Mouse (Mus musculus) embryonic facial prominence, embryonic 11.5 days (tissue): ENCODE results near the gene St5. TPM values are rescaled to one million over a fixed set of nuclear protein-coding genes. Genes with fewer than 3 reads are reported as not detected.

Experiments
- ATAC-seq: fragments of 200-750 bp; cut with Nextera tagmentation; replicated peaks from 2 replicates; pipeline ENCODE4 v1.8.0; 2017; ENCODE audit warnings: low read depth; ENCODE audit not compliant: insufficient number of reproducible peaks, low FRiP score, low TSS enrichment
- DNase-seq: peaks from one replicate; pipeline ENCODE4 v3.0.0-alpha.2; 2015; ENCODE audit warnings: low spot score
- H3K27ac ChIP-seq: fragments of 300-500 bp; sonication (generic); replicated peaks from 2 replicates; pipeline ENCODE4 v1.5.1; 2014; ENCODE audit warnings: mild to moderate bottlenecking, low read depth, low read length, control low read depth
- H3K27me3 ChIP-seq: fragments of 300-500 bp; sonication (generic); 2 replicates; pipeline ENCODE4 v1.6.1; 2014; ENCODE audit warnings: mild to moderate bottlenecking, low read length, moderate library complexity, mixed read lengths; ENCODE audit not compliant: control insufficient read depth, insufficient read depth
- H3K36me3 ChIP-seq: fragments of 300-500 bp; sonication (generic); replicated peaks from 2 replicates; pipeline ENCODE4 v1.6.1; 2014; ENCODE audit warnings: low read depth, mild to moderate bottlenecking, low read length, moderate library complexity, mixed read lengths; ENCODE audit not compliant: control insufficient read depth, insufficient read depth
- H3K4me1 ChIP-seq: fragments of 300-500 bp; sonication (generic); 2 replicates; pipeline ENCODE4 v1.6.1; 2014; ENCODE audit warnings: low read length, mixed read lengths; ENCODE audit not compliant: control insufficient read depth, insufficient read depth
- H3K4me2 ChIP-seq: fragments of 300-500 bp; sonication (generic); 2 replicates; pipeline ENCODE4 v1.6.1; 2014; ENCODE audit warnings: low read depth, mild to moderate bottlenecking, control low read depth, low read length, moderate library complexity
- H3K4me3 ChIP-seq: fragments of 300-500 bp; sonication (generic); 2 replicates; pipeline ENCODE4 v1.5.1; 2014; ENCODE audit warnings: low read depth, low read length, control low read depth
- H3K9ac ChIP-seq: fragments of 300-500 bp; sonication (generic); replicated peaks from 2 replicates; pipeline ENCODE4 v1.6.1; 2014; ENCODE audit warnings: mild to moderate bottlenecking, control low read depth, low read length
- H3K9me3 ChIP-seq: fragments of 300-500 bp; sonication (generic); replicated peaks from 2 replicates; pipeline ENCODE4 v1.6.1; 2016; ENCODE audit warnings: mild to moderate bottlenecking, low read length, inconsistent platforms, mixed read lengths; ENCODE audit not compliant: control insufficient read depth
- WGBS: fragments of 180-500 bp; shearing (Covaris S2); extraction: QIAGEN DNeasy Blood & Tissue Kit; methylation state at CpG from one replicate; pipeline ENCODE4 v1.1.7; 2014; 5-methylcytosine and 5-hydroxymethylcytosine counted together
- polyA plus RNA-seq: library from polyadenylated mRNA; unstranded; fragments of >200 nt; fragmentation: Nextera tagmentation; extraction: Ambion mirVana; gene quantifications from 2 replicates; pipeline ENCODE4 v1.2.1, GENCODE M21; 2014

The St5 gene
- polyA plus RNA-seq, 1 experiment from 2014 or later: 37.7 TPM

DNA sequence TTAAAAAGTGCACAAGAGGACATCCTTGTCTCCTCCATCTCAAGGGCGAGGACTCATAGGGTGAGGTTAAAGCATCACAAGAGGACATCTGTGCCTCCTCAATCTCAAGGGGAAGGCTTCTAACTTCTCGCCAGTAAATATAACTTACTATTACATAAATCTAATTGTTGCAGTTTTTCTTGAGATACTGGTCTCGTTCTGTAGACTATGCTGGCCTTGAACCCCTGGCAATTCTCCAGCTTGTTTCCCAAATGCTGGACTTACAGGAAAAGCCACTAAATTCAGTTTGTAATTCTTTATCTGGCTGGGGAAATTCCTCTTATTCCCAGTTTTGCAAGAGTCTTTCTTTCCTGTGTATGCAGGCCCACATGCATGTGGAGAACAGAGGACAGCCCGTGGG, 31.4 kb upstream of the St5 start:
- Histone ChIP-seq H3K27ac (no peak overlapping the region), H3K9ac (no peak overlapping the region), H3K27me3 (no peaks in the 10 kb centered on the region), H3K36me3 (no peaks in the 10 kb centered on the region), H3K4me2 (no peak overlapping the region), H3K4me1 (no peaks in the 10 kb centered on the region), H3K4me3 (no peak overlapping the region), H3K9me3 (no peaks in the 10 kb centered on the region)
- DNase-seq (no peak), ATAC-seq (no peak)
- 89% methylated on average over 4 of the region's 4 CpGs for WGBS

DNA sequence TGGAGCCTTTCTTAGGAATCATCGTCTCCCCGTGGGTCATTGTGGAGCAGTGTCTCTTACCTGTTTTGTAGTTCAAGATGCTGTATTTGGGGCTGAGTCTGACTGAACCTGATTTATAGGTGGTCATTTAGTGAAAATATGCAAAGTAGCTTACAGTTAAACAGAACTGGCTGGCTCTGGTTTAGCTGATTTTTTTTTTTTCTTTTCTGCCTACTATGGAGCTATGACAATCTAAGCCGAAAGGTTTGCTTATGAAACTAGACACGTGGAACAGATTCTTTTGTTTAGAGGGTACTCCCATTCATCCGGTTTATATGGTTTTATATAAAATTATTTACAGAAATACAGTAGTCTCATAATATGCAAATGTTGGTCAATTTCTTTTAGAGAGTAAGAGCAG, 28.2 kb upstream of the St5 start, which contains the start of gene Ascl3:
Ascl3 (minus strand) TSS at position 101 of the 400 bp plus-strand sequence.
- Histone ChIP-seq H3K9ac (no peak within 1 kb of the TSS), H3K4me1 (no peaks in the 10 kb centered on the region), H3K27me3 (no peaks in the 10 kb centered on the region), H3K4me2 (no peak within 1 kb of the TSS), H3K9me3 (no peaks in the 10 kb centered on the region), H3K4me3 (no peak within 1 kb of the TSS), H3K36me3 (no peaks in the 10 kb centered on the region), H3K27ac (no peak within 1 kb of the TSS)
- DNase-seq (no peak), ATAC-seq (no peak)
- WGBS: 87% methylated on average over 5 of the region's 5 CpGs

GRCm38 (mm10) chr7:109723697-109724096, 20.3 kb upstream of the St5 start, which contains the start of gene BC051019:
Gene BC051019, minus strand, starts transcription at chr7:109723850.
- WGBS: 94% methylated on average over 5 of the region's 5 CpGs
- Histone ChIP-seq H3K36me3 (no peaks in the 10 kb centered on the region), H3K27ac (no peak within 1 kb of the TSS), H3K27me3 (no peaks in the 10 kb centered on the region), H3K4me2 (no peak within 1 kb of the TSS), H3K9ac (no peak within 1 kb of the TSS), H3K4me3 (no peak within 1 kb of the TSS), H3K9me3 (no peaks in the 10 kb centered on the region), H3K4me1 (no peaks in the 10 kb centered on the region)
- DNase-seq (no peak), ATAC-seq (no peak)

GRCm38 (mm10) chr7:109723114-109723513, 19.7 kb upstream of the St5 start:
- no peaks in the 10 kb centered on the region for H3K9me3 ChIP-seq
- H3K9ac ChIP-seq: no peak overlapping the region
- no peaks in the 10 kb centered on the region for H3K4me1 ChIP-seq
- H3K4me3 ChIP-seq: no peak overlapping the region
- no peak for ATAC-seq
- H3K36me3 ChIP-seq: no peaks in the 10 kb centered on the region
- DNase-seq: no peak
- WGBS: 93% methylated on average over 8 of the region's 8 CpGs
- H3K27ac ChIP-seq: no peak overlapping the region
- no peak overlapping the region for H3K4me2 ChIP-seq
- H3K27me3 ChIP-seq: no peaks in the 10 kb centered on the region

- DNase-seq (peak; percentile 17), ATAC-seq (no peak)
- Histone ChIP-seq H3K4me2 (no peak overlapping the region), H3K36me3 (no peaks in the 10 kb centered on the region), H3K4me3 (no peak overlapping the region), H3K9ac (no peak overlapping the region), H3K27me3 (no peaks in the 10 kb centered on the region), H3K27ac (no peak overlapping the region), H3K4me1 (no peaks in the 10 kb centered on the region), H3K9me3 (no peaks in the 10 kb centered on the region)
- 91% methylated on average over 2 of the region's 2 CpGs for WGBS
Measured at GRCm38 (mm10) chr7:109722618-109723017, 19.2 kb upstream of the St5 start.

DNA sequence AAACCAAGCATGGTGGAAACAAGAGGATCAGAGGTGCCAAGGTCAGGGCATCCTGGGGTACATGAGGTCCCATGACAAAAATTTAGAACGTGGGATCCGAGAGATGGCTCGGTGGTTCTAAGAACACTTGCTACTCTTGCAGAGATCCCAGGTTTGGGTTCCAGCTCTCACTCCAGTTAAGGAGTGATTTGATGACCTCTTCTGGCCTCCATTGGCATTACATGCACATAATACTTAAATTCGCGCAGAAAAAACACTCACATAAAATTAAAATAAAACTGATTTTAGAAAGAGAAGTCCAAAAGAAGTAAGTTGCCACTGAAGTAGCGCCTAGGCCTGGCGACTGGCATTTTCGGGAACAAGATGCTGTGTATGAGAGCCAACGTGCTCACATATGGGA, 15.9 kb upstream of the St5 start:
- Histone ChIP-seq H3K27me3 (no peaks in the 10 kb centered on the region), H3K9ac (no peak overlapping the region), H3K9me3 (no peaks in the 10 kb centered on the region), H3K4me3 (no peak overlapping the region), H3K27ac (no peak overlapping the region), H3K36me3 (no peaks in the 10 kb centered on the region), H3K4me2 (no peak overlapping the region), H3K4me1 (no peaks in the 10 kb centered on the region)
- DNase-seq: peak; percentile 70
- WGBS: 61% methylated on average over 9 of the region's 9 CpGs
- ATAC-seq: no peak

GRCm38 (mm10) chr7:109713434-109713982, 10.1 kb upstream of the St5 start:
- DNase-seq (no peak), ATAC-seq (no peak)
- Histone ChIP-seq H3K9ac (no peak overlapping the region), H3K4me3 (no peak overlapping the region), H3K9me3 (no peaks in the 10 kb centered on the region), H3K4me2 (no peak overlapping the region), H3K27ac (no peak overlapping the region), H3K27me3 (no peaks in the 10 kb centered on the region), H3K36me3 (no peaks in the 10 kb centered on the region), H3K4me1 (no peaks in the 10 kb centered on the region)
- 82% methylated on average over 2 of the region's 2 CpGs for WGBS

GRCm38 (mm10) chr7:109712198-109712597, 8.8 kb upstream of the St5 start:
- 91% methylated on average over 7 of the region's 7 CpGs for WGBS
- H3K36me3 ChIP-seq: no peaks in the 10 kb centered on the region
- no peaks in the 10 kb centered on the region for H3K4me1 ChIP-seq
- no peaks in the 10 kb centered on the region for H3K9me3 ChIP-seq
- no peak overlapping the region for H3K4me3 ChIP-seq
- H3K27me3 ChIP-seq: no peaks in the 10 kb centered on the region
- no peak overlapping the region for H3K27ac ChIP-seq
- no peak for ATAC-seq
- H3K9ac ChIP-seq: no peak overlapping the region
- no peak overlapping the region for H3K4me2 ChIP-seq
- no peak for DNase-seq
